Mouse (Mus musculus): Measurements from ENCODE around the gene Cpeb1. TPM values are rescaled to one million over a fixed set of nuclear protein-coding genes. Genes with fewer than 3 reads are reported as not detected.
A peak's percentile ranks its signal among the peaks of the same experiment; 100 is the strongest.

The Cpeb1 gene
- total RNA-seq, 2 experiments from 2014 or later: 64.6 to 69.3 TPM

- no peak for DNase-seq (ENCODE audit: low spot score in 2 of 2)
- intact Hi-C loops (cut with DNase I): no loop called here
Observed at GRCm38 (mm10) chr7:81337785-81338521, 117.3 kb downstream of the Cpeb1 start.

GRCm38 (mm10) chr7:81336432-81336786 is 118.9 kb downstream of the Cpeb1 start:
- intact Hi-C loops (cut with DNase I): no loop called here
- peak in 1 of 2 experiments; percentile 22 for DNase-seq (ENCODE audit: low spot score in 2 of 2)

GRCm38 (mm10) chr7:81335705-81336431 is 119.4 kb downstream of the Cpeb1 start:
- DNase-seq (ENCODE audit: low spot score in 2 of 2): peak in 1 of 2 experiments; percentile 49
- intact Hi-C loops (cut with DNase I): no loop called here

- DNase-seq (ENCODE audit: low spot score in 2 of 2): no peak
- intact Hi-C loops (cut with DNase I): no loop called here
Observed at GRCm38 (mm10) chr7:81331851-81332250, 123.4 kb downstream of the Cpeb1 start.

- intact Hi-C loops (cut with DNase I): no loop called here
- DNase-seq (ENCODE audit: low spot score in 2 of 2): no peak
Observed at GRCm38 (mm10) chr7:81330767-81331166, 124.5 kb downstream of the Cpeb1 start.

GRCm38 (mm10) chr7:81327661-81328060 is 127.6 kb downstream of the Cpeb1 start:
- intact Hi-C loops (cut with DNase I): no loop called here
- DNase-seq (ENCODE audit: low spot score in 2 of 2): no peak

GRCm38 (mm10) chr7:81326859-81327258 is 128.4 kb downstream of the Cpeb1 start:
- no peak for DNase-seq (ENCODE audit: low spot score in 2 of 2)
- intact Hi-C loops (cut with DNase I): no loop called here

GRCm38 (mm10) chr7:81326043-81326442 is 129.2 kb downstream of the Cpeb1 start:
- intact Hi-C loops (cut with DNase I): no loop called here

GRCm38 (mm10) chr7:81321776-81322175 is 133.5 kb downstream of the Cpeb1 start:
- intact Hi-C loops (cut with DNase I): no loop called here
- DNase-seq (ENCODE audit: low spot score in 2 of 2): no peak

More at GRCm38 (mm10) chr7:81326043-81326442, 129.2 kb downstream of the Cpeb1 start:
- no peak for DNase-seq (ENCODE audit: low spot score in 2 of 2)

- DNase-seq (ENCODE audit: low spot score in 2 of 2): peak in 1 of 2 experiments; percentile 43
- intact Hi-C loops (cut with DNase I): loop anchor here (5.0 kb wide), 1 partner anchor 107 kb away; the partner anchor contains the start of gene Pde8a
Observed at GRCm38 (mm10) chr7:81319749-81320148, 135.5 kb downstream of the Cpeb1 start.

GRCm38 (mm10) chr7:81315583-81315982 is 139.7 kb downstream of the Cpeb1 start:
- DNase-seq (ENCODE audit: low spot score in 2 of 2): no peak
- intact Hi-C loops (cut with DNase I): loop anchor here (5.0 kb wide), 1 partner anchor 103 kb away; the partner anchor contains the start of gene Pde8a

GRCm38 (mm10) chr7:81311581-81311980 is 143.7 kb downstream of the Cpeb1 start:
- no peak for DNase-seq (ENCODE audit: low spot score in 2 of 2)
- intact Hi-C loops (cut with DNase I): no loop called here

- intact Hi-C loops (cut with DNase I): no loop called here
- no peak for DNase-seq (ENCODE audit: low spot score in 2 of 2)
Observed at GRCm38 (mm10) chr7:81311130-81311529, 144.1 kb downstream of the Cpeb1 start.

GRCm38 (mm10) chr7:81309247-81309646 is 146.0 kb downstream of the Cpeb1 start:
- no peak for DNase-seq (ENCODE audit: low spot score in 2 of 2)
- intact Hi-C loops (cut with DNase I): no loop called here

GRCm38 (mm10) chr7:81307735-81308134 is 147.5 kb downstream of the Cpeb1 start:
- intact Hi-C loops (cut with DNase I): no loop called here
- DNase-seq (ENCODE audit: low spot score in 2 of 2): peak in 1 of 2 experiments; percentile 34

- intact Hi-C loops (cut with DNase I): no loop called here
Observed at GRCm38 (mm10) chr7:81304675-81305074, 150.6 kb downstream of the Cpeb1 start.

GRCm38 (mm10) chr7:81304100-81304499 is 151.2 kb downstream of the Cpeb1 start:
- intact Hi-C loops (cut with DNase I): no loop called here
- DNase-seq (ENCODE audit: low spot score in 2 of 2): no peak

More at GRCm38 (mm10) chr7:81304675-81305074, 150.6 kb downstream of the Cpeb1 start:
- DNase-seq (ENCODE audit: low spot score in 2 of 2): no peak

- intact Hi-C loops (cut with DNase I): no loop called here
Observed at GRCm38 (mm10) chr7:81303682-81304081, 151.6 kb downstream of the Cpeb1 start.

GRCm38 (mm10) chr7:81301323-81301722 is 153.9 kb downstream of the Cpeb1 start:
- peak in 1 of 2 experiments; percentile 32 for DNase-seq (ENCODE audit: low spot score in 2 of 2)
- intact Hi-C loops (cut with DNase I): no loop called here

More at GRCm38 (mm10) chr7:81303682-81304081, 151.6 kb downstream of the Cpeb1 start:
- DNase-seq (ENCODE audit: low spot score in 2 of 2): no peak

GRCm38 (mm10) chr7:81298206-81298605 is 157.1 kb downstream of the Cpeb1 start:
- intact Hi-C loops (cut with DNase I): no loop called here
- no peak for DNase-seq (ENCODE audit: low spot score in 2 of 2)
